In the genomic region with DNA sequence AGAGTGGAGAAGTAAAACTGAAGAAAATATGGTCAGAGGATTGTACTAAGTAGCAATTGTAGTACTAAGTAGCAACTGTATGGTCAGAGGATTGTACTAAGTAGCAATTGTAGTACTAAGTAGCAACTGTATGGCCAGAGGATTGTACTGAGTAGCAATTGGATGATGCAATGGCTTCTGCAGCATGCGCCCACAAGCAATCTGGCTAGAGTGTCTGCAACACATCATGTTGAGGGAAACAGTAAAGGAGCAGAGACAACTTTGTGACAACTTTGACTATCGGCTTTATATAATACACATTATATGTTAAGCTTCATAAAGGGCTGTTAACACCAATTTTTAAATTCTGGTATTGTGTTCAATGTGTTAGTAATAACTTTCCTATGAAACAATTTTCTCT, we compare ENCODE assay signal across 6 mouse cellular contexts.
"Had no signal": no experiment of that assay in that cellular context is flagged by ENCODE, and none has a peak within 500 bp of the region (broad histone marks: within the 10 kb centered on the region; RNA-seq: fewer than 3 reads in every experiment).

No protein-coding gene starts in this region.

- DNase-seq: lung, postnatal 14 days; lung, postnatal 36 days; right cerebral cortex, postnatal 14 days; thymus, adult 2 months; thymus, postnatal 25 days; thymus, postnatal 4 days had no signal
